Mouse (Mus musculus): Measurements from ENCODE around the gene Nat9.

- no peak for TF ChIP-seq CTCF (conservative IDR thresholded peaks at IDR 0.05; ENCODE audit: low read length)
- no peak for TF ChIP-seq NANOG (IDR thresholded peaks at IDR 0.05; ENCODE audit: borderline replicate concordance, low read length)
Observed at GRCm38 (mm10) chr11:115188539-115189231, 1.0 kb upstream of the Nat9 start.

Data from E14TG2a.4 (cell line).